Mouse (Mus musculus) bone marrow macrophage, adult 2 months (primary cell): ENCODE results near the gene Hist1h2ad.

Experiments
- CTCF ChIP-seq: IDR thresholded peaks from 2 replicates; pipeline ENCODE4 v1.5.1; 2012; ENCODE audit warnings: low read depth, mild to moderate bottlenecking, low read length, moderate library complexity
- POLR2A ChIP-seq: IDR thresholded peaks from 2 replicates; pipeline ENCODE4 v1.6.1; 2012; ENCODE audit warnings: mild to moderate bottlenecking, low read depth, low read length, borderline replicate concordance

GRCm38 (mm10) chr13:23562699-23563462 is 11.3 kb upstream of the Hist1h2ad start:
- TF ChIP-seq CTCF, result no peak
- TF ChIP-seq POLR2A, result no peak
